Comparison of ENCODE assay signal across 12 mouse cellular contexts in the genomic region with DNA sequence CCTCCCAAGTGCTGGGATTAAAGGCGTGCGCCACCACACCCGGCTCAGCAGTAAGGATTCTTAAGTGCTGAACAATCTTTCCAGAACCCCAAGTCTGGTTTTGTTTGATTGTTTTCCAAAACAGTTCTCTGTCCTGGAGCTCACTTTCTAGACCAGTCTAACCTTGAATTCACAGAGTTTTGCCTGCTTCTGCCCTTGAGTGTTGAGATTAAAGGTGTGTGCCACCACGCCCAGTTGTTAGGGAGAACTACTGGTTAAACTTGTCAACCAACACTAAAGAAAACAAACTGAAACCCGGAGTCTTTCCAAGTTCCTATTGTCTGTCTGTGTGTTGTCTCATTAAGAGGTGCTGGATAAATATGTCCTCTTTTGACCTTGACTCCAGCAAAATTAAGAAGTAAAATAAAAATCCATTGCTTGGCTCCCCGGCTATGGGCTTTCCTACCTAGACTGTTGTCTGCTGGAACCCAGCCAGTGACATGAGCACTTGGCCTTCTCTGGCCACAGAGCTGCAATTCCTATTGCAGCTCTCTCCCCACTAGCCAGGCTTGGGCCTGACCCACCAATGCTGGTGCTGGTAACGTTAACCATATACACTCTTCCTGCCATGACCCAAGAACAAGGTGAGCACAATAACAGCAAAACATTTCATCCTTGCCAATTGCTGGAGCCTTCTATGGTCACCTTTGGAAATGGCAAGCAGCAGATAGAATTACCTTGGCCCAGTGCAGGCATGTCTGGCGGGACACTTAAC. TPM values are rescaled to one million over a fixed set of nuclear protein-coding genes. Genes with fewer than 3 reads are reported as not detected.
DNase-seq lines count a peak whose midpoint lies in the region; ATAC-seq and TF ChIP-seq lines count a peak whose summit lies in the region.
"Had no signal": no experiment of that assay in that cellular context is flagged by ENCODE, and none has a peak within 500 bp of the region (broad histone marks: within the 10 kb centered on the region; RNA-seq: fewer than 3 reads in every experiment).

No protein-coding gene starts in this region.

- no peak overlapping the region for H3K9ac ChIP-seq in liver, adult 2 months (ENCODE audit: low read depth, low read length)
- H3K9ac ChIP-seq: heart, embryonic 13.5 days had no signal

- no peak for ATAC-seq in cerebellum, adult (ENCODE audit: insufficient number of reproducible peaks, low FRiP score, low TSS enrichment)
- no peak for ATAC-seq in erythroid progenitor cell, adult 5-6 weeks (replicated peaks; ENCODE audit: low FRiP score, poor library complexity, severe bottlenecking)
- no peak for ATAC-seq in megakaryocyte progenitor cell, adult 5-6 weeks (replicated peaks; ENCODE audit: poor library complexity)
- ATAC-seq: inflammation-experienced regulatory T-cells, adult 6 months had no signal

- no peak overlapping the region for H3K4me3 ChIP-seq in liver, adult 2 months (ENCODE audit: insufficient read depth, low read depth, low read length)
- no peak overlapping the region for H3K4me3 ChIP-seq in brown adipose tissue, adult 24 weeks (ENCODE audit: insufficient read depth, low read depth, low read length)
- H3K4me3 ChIP-seq: heart, embryonic 13.5 days had no signal

- TF ChIP-seq POLR2A in liver, adult 2 months (IDR thresholded peaks at IDR 0.05; ENCODE audit: extremely low read depth, insufficient read depth, low read length): no peak

- 88% methylated on average over 8 of the region's 8 CpGs for whole genome bisulfite sequencing in liver, adult 2 months

- no peaks in the 10 kb centered on the region for H3K4me1 ChIP-seq in liver, adult 2 months (ENCODE audit: control insufficient read depth, insufficient read depth, low read length)
- peaks cover 13% of the 10 kb centered on the region; the same call in 1 of the 2 replicates for H3K4me1 ChIP-seq in brown adipose tissue, adult 24 weeks (ENCODE audit: control insufficient read depth, insufficient read depth, insufficient read length, low read length)
- H3K4me1 ChIP-seq: heart, embryonic 13.5 days had no signal

- H3K27ac ChIP-seq in liver, adult 2 months (replicated peaks; ENCODE audit: insufficient read depth, low read depth, low read length): no peak overlapping the region
- peak overlapping the region; percentile 29; the same call in 1 of the 2 replicates for H3K27ac ChIP-seq in brown adipose tissue, adult 24 weeks (replicated peaks; ENCODE audit: low read depth, low read length)
- H3K27ac ChIP-seq: heart, embryonic 13.5 days had no signal

- no peak for TF ChIP-seq CTCF in liver, adult 2 months (IDR thresholded peaks at IDR 0.05; ENCODE audit: low read depth, low read length)

- peak; percentile 17 for DNase-seq in cerebellum, adult 9-11 months
- DNase-seq in liver, adult 2 months (ENCODE audit: extremely low read depth, low read depth, low spot score): peak; percentile 21
- no peak for DNase-seq in liver
- DNase-seq in heart, postnatal 4 days: peak; percentile 25
- DNase-seq: embryo, embryonic 11 days; layer of hippocampus, postnatal 36 days had no signal

- H3K79me2 ChIP-seq in liver, adult 2 months (ENCODE audit: control insufficient read depth, insufficient read depth, low read length): no peaks in the 10 kb centered on the region

- no peaks in the 10 kb centered on the region for H3K36me3 ChIP-seq in liver, adult 2 months (ENCODE audit: control insufficient read depth, insufficient read depth, low read length)
- H3K36me3 ChIP-seq: heart, embryonic 13.5 days had no signal

- no peaks in the 10 kb centered on the region for H3K27me3 ChIP-seq in liver, adult 2 months (ENCODE audit: control insufficient read depth, insufficient read depth, low read length)
- H3K27me3 ChIP-seq: heart, embryonic 13.5 days had no signal

RNA-seq across cellular contexts. Expression of gene Klf9, which starts 51.1 kb away (rescaled TPM):
- 75.0 and 81.6 TPM in 2 replicates for total RNA-seq in liver, adult 2 months (2014; rRNA removed)
- 32.4 and 32.7 TPM in 2 replicates for polyA plus RNA-seq in liver, adult 2 months (2012; rRNA removed)
- 61.4 and 63.8 TPM in 2 replicates for polyA plus RNA-seq in brown adipose tissue, adult 24 weeks (2012; ENCODE audit: insufficient read depth, insufficient read length, missing spikeins)
- 10 to 100 TPM; 26.9 to 27.3 TPM for total RNA-seq in heart, postnatal 4 days (2021)
- 1.1 and 2.9 TPM in 2 replicates for total RNA-seq in erythroid progenitor cell, adult 5-6 weeks (2015; ENCODE audit: low replicate concordance)
- total RNA-seq in erythroid progenitor cell, adult 5-6 weeks (2017; ENCODE audit: low replicate concordance): 4.2 and 4.5 TPM in 2 replicates
- total RNA-seq in megakaryocyte progenitor cell, adult 5-6 weeks (2015): 19.0 and 20.1 TPM in 2 replicates
- 13.3 and 16.0 TPM in 2 replicates for total RNA-seq in megakaryocyte progenitor cell, adult 5-6 weeks (2017)
